Mouse (Mus musculus) megakaryocyte, embryonic 14.5 days (primary cell): Measurements from ENCODE around the gene C2cd4c. TPM values are rescaled to one million over a fixed set of nuclear protein-coding genes. Genes with fewer than 3 reads are reported as not detected.

Experiments used
- H3K27me3 ChIP-seq: replicated peaks from 2 replicates; pipeline ENCODE3; 2012; ENCODE audit warnings: inconsistent platforms
- H3K36me3 ChIP-seq: replicated peaks from 2 replicates; pipeline ENCODE3; 2012; ENCODE audit warnings: low read length, inconsistent platforms, mixed read lengths
- H3K4me1 ChIP-seq: 2 replicates; pipeline ENCODE4 v1.6.1; 2012; ENCODE audit warnings: inconsistent platforms
- H3K4me3 ChIP-seq: replicated peaks from 2 replicates; pipeline ENCODE3; 2012; ENCODE audit warnings: moderate library complexity, mild to moderate bottlenecking, inconsistent platforms
- H3K9me3 ChIP-seq: 2 replicates; pipeline ENCODE4 v1.6.1; 2012; ENCODE audit warnings: inconsistent platforms
- FLI1 ChIP-seq: IDR thresholded peaks from 2 replicates; pipeline ENCODE4 v1.6.1; 2012; ENCODE audit warnings: low read length, inconsistent platforms, mixed read lengths
- GATA1 ChIP-seq: IDR thresholded peaks from 3 replicates; pipeline ENCODE4 v1.6.1; 2012; ENCODE audit warnings: mixed read lengths, low read length, inconsistent platforms, borderline replicate concordance
- polyA plus RNA-seq: library from polyadenylated mRNA; stranded (reverse); fragments of >175 nt; gene quantifications from 2 replicates; pipeline ENCODE4 v1.2.3, GENCODE M21; 2012; ENCODE audit warnings: low replicate concordance; ENCODE audit not compliant: insufficient read depth

Gene C2cd4c
- polyA plus RNA-seq, 1 experiment = not detected

GRCm38 (mm10) chr10:79594872-79595589, 18.8 kb downstream of the C2cd4c start:
- no peak overlapping the region for H3K4me3 ChIP-seq
- peaks cover 65% of the 10 kb centered on the region for H3K27me3 ChIP-seq
- H3K4me1 ChIP-seq = peaks cover 12% of the 10 kb centered on the region
- no peaks in the 10 kb centered on the region for H3K36me3 ChIP-seq
- peaks cover 10% of the 10 kb centered on the region for H3K9me3 ChIP-seq
- no peak for TF ChIP-seq FLI1
- no peak for TF ChIP-seq GATA1

- no peaks in the 10 kb centered on the region for H3K36me3 ChIP-seq
- peaks cover 59% of the 10 kb centered on the region for H3K27me3 ChIP-seq
- no peak for TF ChIP-seq FLI1
- no peak for TF ChIP-seq GATA1
- peaks cover 13% of the 10 kb centered on the region for H3K9me3 ChIP-seq
- peaks cover 12% of the 10 kb centered on the region for H3K4me1 ChIP-seq
- H3K4me3 ChIP-seq = no peak overlapping the region
These were observed 19.7 kb downstream of the C2cd4c start for GRCm38 (mm10) chr10:79594111-79594510.

DNA sequence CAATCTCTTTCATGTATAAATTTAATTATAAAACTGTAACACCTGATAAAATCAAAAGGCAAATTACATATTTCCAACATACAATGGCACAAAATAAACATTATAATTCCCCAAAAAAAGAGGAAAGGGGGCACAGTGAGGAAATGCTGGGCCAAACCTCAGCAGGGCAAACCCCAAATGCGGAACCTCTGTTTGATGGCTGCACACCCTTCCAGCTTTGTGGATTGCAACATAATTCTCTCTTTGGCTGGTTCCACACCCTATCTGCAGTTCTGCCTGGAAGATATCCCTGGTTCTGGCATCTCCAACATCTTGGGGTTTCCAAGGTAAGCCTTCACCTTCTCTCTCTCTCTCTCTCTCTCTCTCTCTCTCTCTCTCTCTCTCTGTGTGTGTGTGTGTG, 23.1 kb downstream of the C2cd4c start:
- Histone ChIP-seq H3K36me3 (no peaks in the 10 kb centered on the region), H3K27me3 (peaks cover 57% of the 10 kb centered on the region), H3K9me3 (peaks cover 13% of the 10 kb centered on the region), H3K4me1 (peaks cover 9% of the 10 kb centered on the region), H3K4me3 (no peak overlapping the region)
- TF ChIP-seq FLI1 = no peak
- TF ChIP-seq GATA1 = no peak

GRCm38 (mm10) chr10:79587752-79588126, 26.1 kb downstream of the C2cd4c start:
- Histone ChIP-seq H3K4me3 (no peak overlapping the region), H3K4me1 (no peaks in the 10 kb centered on the region), H3K9me3 (peaks cover 13% of the 10 kb centered on the region), H3K36me3 (no peaks in the 10 kb centered on the region), H3K27me3 (peaks cover 60% of the 10 kb centered on the region)
- TF ChIP-seq GATA1 (no peak), FLI1 (no peak)

DNA sequence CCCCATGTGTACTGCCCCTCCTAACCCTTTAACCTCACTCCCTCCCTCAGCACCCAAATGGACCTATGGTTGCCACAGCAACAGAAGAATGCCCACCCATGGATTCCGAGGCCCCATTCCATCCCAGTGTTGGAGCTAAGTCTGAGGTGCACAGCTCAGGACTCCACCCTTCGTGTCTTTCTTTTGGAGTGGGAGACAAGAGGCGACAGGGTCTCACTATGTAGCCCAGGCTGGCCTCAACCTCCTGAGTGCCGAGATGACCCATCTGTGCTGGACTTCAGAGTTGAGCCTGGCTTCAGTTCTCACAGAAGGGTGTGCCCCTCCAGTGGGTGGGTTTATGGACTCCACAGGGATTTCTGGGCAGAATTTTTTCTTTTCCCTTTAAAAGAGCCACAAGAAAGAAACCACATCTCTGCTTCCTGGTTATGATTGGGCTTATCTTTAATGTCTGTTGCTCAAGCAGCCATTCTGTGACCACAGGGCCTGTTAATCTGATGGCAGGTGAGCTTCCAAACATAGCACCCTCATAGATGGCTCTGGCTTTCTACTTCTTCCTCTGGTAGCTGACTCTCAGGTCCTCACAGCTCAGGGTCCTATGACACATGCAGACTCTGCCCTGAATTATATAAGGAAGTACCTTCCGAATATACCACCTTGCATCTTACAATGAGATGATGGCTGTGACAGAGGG, 26.6 kb downstream of the C2cd4c start, which contains the start of gene Theg:
Gene Theg (minus strand): TSS at position 271 of the 691 bp plus-strand sequence.
- H3K27me3 ChIP-seq = peaks cover 57% of the 10 kb centered on the region
- H3K36me3 ChIP-seq = no peaks in the 10 kb centered on the region
- H3K4me3 ChIP-seq = no peak within 1 kb of the TSS
- no peaks in the 10 kb centered on the region for H3K4me1 ChIP-seq
- H3K9me3 ChIP-seq = peaks cover 10% of the 10 kb centered on the region
- no peak for TF ChIP-seq GATA1
- TF ChIP-seq FLI1 = no peak

GRCm38 (mm10) chr10:79586243-79586642, 27.6 kb downstream of the C2cd4c start:
- no peaks in the 10 kb centered on the region for H3K36me3 ChIP-seq
- no peak for TF ChIP-seq FLI1
- TF ChIP-seq GATA1 = no peak

DNA sequence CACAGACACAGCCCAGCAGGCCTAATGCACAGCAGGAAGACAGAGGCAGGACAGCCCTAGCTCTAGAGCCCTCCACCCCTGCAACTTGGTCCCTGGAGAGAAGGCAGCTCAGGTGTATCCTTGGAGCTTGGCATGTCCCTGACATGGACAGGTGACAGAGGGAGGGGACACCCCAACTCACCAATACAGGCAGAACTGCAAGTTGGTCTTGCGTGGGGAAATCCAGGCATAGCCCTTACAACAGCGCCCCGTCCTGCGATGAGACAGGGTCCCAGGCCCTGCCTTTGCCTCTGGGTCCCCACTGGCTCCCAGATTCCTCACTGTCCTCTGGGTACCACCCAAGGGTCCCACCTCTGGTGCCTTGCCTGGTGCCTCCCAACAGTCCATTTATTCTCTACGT, 28.1 kb downstream of the C2cd4c start:
- Histone ChIP-seq H3K4me1 (no peaks in the 10 kb centered on the region), H3K9me3 (peaks cover 9% of the 10 kb centered on the region; the same call in 1 of the 2 replicates), H3K4me3 (no peak overlapping the region), H3K36me3 (no peaks in the 10 kb centered on the region), H3K27me3 (peaks cover 52% of the 10 kb centered on the region)
- TF ChIP-seq FLI1 (no peak), GATA1 (no peak)

More at GRCm38 (mm10) chr10:79586243-79586642, 27.6 kb downstream of the C2cd4c start:
- Histone ChIP-seq H3K4me3 (no peak overlapping the region), H3K4me1 (no peaks in the 10 kb centered on the region), H3K9me3 (0 out of 2 replicates have a peak, but pooled peaks cover 4% of the 10 kb centered on the region), H3K27me3 (peaks cover 54% of the 10 kb centered on the region)

GRCm38 (mm10) chr10:79585136-79585535, 28.7 kb downstream of the C2cd4c start:
- Histone ChIP-seq H3K36me3 (no peaks in the 10 kb centered on the region), H3K9me3 (peaks cover 9% of the 10 kb centered on the region; the same call in 1 of the 2 replicates), H3K4me1 (no peaks in the 10 kb centered on the region), H3K27me3 (peaks cover 53% of the 10 kb centered on the region), H3K4me3 (no peak overlapping the region)
- TF ChIP-seq FLI1 = no peak
- no peak for TF ChIP-seq GATA1

GRCm38 (mm10) chr10:79584426-79584825, 29.4 kb downstream of the C2cd4c start:
- H3K9me3 ChIP-seq = peaks cover 5% of the 10 kb centered on the region; the same call in 1 of the 2 replicates
- no peak overlapping the region for H3K4me3 ChIP-seq
- no peak for TF ChIP-seq GATA1
- no peak for TF ChIP-seq FLI1
- no peaks in the 10 kb centered on the region for H3K4me1 ChIP-seq
- H3K27me3 ChIP-seq = peaks cover 58% of the 10 kb centered on the region
- H3K36me3 ChIP-seq = no peaks in the 10 kb centered on the region

GRCm38 (mm10) chr10:79584021-79584420, 29.8 kb downstream of the C2cd4c start:
- Histone ChIP-seq H3K27me3 (peaks cover 61% of the 10 kb centered on the region), H3K9me3 (peaks cover 5% of the 10 kb centered on the region; the same call in 1 of the 2 replicates), H3K4me1 (no peaks in the 10 kb centered on the region), H3K36me3 (no peaks in the 10 kb centered on the region), H3K4me3 (no peak overlapping the region)
- TF ChIP-seq GATA1 = no peak
- TF ChIP-seq FLI1 = no peak
